Mouse (Mus musculus): Measurements from ENCODE around the gene Rap1a.

- TF ChIP-seq CTCF (IDR thresholded peaks at IDR 0.05) (no peak), EP300 (IDR thresholded peaks at IDR 0.05) (no peak)
Observed at GRCm38 (mm10) chr3:105816089-105816488, 15.0 kb upstream of the Rap1a start.
